Mouse (Mus musculus) MEL (cell line): ENCODE data around the gene Gm11985.

Experiments used
- CHD1 ChIP-seq: IDR thresholded peaks from 2 replicates; pipeline ENCODE4 v1.6.1; 2012; ENCODE audit warnings: low read depth, mild to moderate bottlenecking, inconsistent platforms, low read length, improper control_type of control experiment
- CHD2 ChIP-seq: IDR thresholded peaks from 2 replicates; pipeline ENCODE4 v1.6.1; 2011; ENCODE audit warnings: low read length, improper control_type of control experiment
- CTCF ChIP-seq, 3 experiments: IDR thresholded peaks in 2 of 3; conservative IDR thresholded peaks in 1 of 3; 2 replicates each; pipeline ENCODE4 v1.5.1; 2011 to 2012; ENCODE audit warnings: low read length in 3 of 3, low read depth in 2 of 3, mild to moderate bottlenecking in 2 of 3, improper control_type of control experiment in 1 of 3, inconsistent platforms in 1 of 3, mixed read lengths in 1 of 3, moderate library complexity in 1 of 3; ENCODE audit not compliant: control insufficient read depth in 1 of 3, insufficient read depth in 1 of 3, poor library complexity in 1 of 3, severe bottlenecking in 1 of 3
- EP300 ChIP-seq, 2 experiments: IDR thresholded peaks; 2 replicates each; pipeline ENCODE4 v1.6.1; 2011; ENCODE audit warnings: improper control_type of control experiment in 2 of 2, low read length in 2 of 2, low read depth in 1 of 2, mild to moderate bottlenecking in 1 of 2
- GABPA ChIP-seq: IDR thresholded peaks from 2 replicates; pipeline ENCODE4 v1.6.1; 2012; ENCODE audit warnings: low read depth, mild to moderate bottlenecking, inconsistent platforms, low read length, improper control_type of control experiment, moderate library complexity
- MAFK ChIP-seq: IDR thresholded peaks from 2 replicates; pipeline ENCODE4 v1.6.1; 2011; ENCODE audit warnings: low read depth, mild to moderate bottlenecking, low read length, improper control_type of control experiment, borderline replicate concordance
- MAZ ChIP-seq: IDR thresholded peaks from 2 replicates; pipeline ENCODE4 v1.6.1; 2012; ENCODE audit warnings: low read depth, mild to moderate bottlenecking, inconsistent platforms, low read length, improper control_type of control experiment
- MEF2A ChIP-seq: IDR thresholded peaks from 2 replicates; pipeline ENCODE4 v1.6.1; 2014; ENCODE audit warnings: low read depth, mild to moderate bottlenecking, inconsistent platforms, low read length, improper control_type of control experiment; ENCODE audit not compliant: poor library complexity, insufficient replicate concordance, severe bottlenecking; ENCODE audit errors: extremely low read depth
- POLR2A ChIP-seq, 2 experiments: IDR thresholded peaks; 2 replicates each; pipeline ENCODE4 v1.6.1; 2011 to 2012; ENCODE audit warnings: low read length in 2 of 2, mild to moderate bottlenecking in 2 of 2, control low read depth in 1 of 2, improper control_type of control experiment in 1 of 2, low read depth in 1 of 2, moderate library complexity in 1 of 2; ENCODE audit not compliant: control insufficient read depth in 1 of 2, insufficient read depth in 1 of 2, poor library complexity in 1 of 2
- RAD21 ChIP-seq: IDR thresholded peaks from 2 replicates; pipeline ENCODE4 v1.6.1; 2011; ENCODE audit warnings: mild to moderate bottlenecking, low read depth, low read length, improper control_type of control experiment
- SIN3A ChIP-seq: IDR thresholded peaks from 2 replicates; pipeline ENCODE4 v1.6.1; 2012; ENCODE audit warnings: low read length, improper control_type of control experiment, inconsistent platforms
- TAL1 ChIP-seq: IDR thresholded peaks from 2 replicates; pipeline ENCODE4 v1.6.1; 2012; ENCODE audit warnings: mild to moderate bottlenecking, inconsistent platforms, low read length, moderate library complexity, mixed read lengths
- ZNF384 ChIP-seq: IDR thresholded peaks from 2 replicates; pipeline ENCODE4 v1.6.1; 2012; ENCODE audit warnings: low read depth, mild to moderate bottlenecking, inconsistent platforms, low read length, improper control_type of control experiment

DNA sequence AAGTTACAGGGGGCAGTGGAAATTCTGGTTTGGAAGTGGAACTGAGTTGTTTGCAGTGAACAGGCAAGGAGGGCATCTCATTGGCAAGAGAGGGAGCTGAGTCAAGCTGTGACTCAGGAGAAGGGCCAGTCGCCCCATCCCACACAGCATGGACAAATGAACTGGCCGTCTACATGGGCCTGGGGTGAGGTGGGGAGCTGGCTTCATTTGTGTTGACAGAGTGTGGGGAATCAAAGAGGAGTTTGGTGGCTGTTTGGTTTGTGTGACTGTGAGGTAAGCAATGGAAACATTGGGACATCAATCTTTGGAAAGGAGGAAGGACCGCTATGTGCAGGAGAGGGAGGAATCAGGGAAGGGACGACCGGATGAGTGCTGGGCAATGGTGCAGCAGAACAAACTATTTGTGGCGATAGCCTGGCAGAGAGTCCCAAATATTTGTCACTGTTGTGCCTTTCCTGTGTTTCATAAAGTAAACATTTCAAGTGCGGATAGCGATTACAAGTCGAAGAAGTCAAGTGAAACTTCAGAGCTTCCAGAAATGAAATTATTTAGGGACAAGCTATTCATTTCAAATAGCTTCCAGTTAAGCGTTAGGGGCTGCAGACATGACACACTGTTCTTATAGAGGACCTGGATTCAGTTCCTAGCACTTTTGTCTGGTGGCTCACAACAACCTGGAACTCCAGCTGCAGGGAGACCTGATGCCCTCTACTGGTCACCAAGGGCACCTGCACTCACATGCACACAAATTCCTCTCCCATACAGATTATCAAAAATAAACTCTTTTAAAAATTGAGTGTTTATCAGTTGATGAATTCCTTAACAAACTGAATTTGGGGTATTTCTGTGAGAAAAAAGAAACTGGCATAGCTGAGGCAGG lies 6.3 kb upstream of the Gm11985 start:
- TF ChIP-seq CTCF (IDR thresholded peaks at IDR 0.05 in 2 of 3, conservative IDR thresholded peaks at IDR 0.05 in 1 of 3; ENCODE audit: control insufficient read depth in 1 of 3, insufficient read depth in 1 of 3, low read depth in 2 of 3, low read length in 3 of 3, poor library complexity in 1 of 3, severe bottlenecking in 1 of 3), result peak; percentile 13 to 33 (median 32); a peak in 4 of 6 replicates
- TF ChIP-seq TAL1, result no peak
- TF ChIP-seq MAZ, result no peak
- no peak for TF ChIP-seq CHD1
- TF ChIP-seq GABPA, result no peak
- TF ChIP-seq MAFK, result no peak
- no peak for TF ChIP-seq CHD2
- TF ChIP-seq POLR2A (IDR thresholded peaks at IDR 0.05; ENCODE audit: control insufficient read depth in 1 of 2, insufficient read depth in 1 of 2, low read depth in 1 of 2, low read length in 2 of 2, poor library complexity in 1 of 2), result no peak
- no peak for TF ChIP-seq ZNF384
- no peak for TF ChIP-seq EP300 (IDR thresholded peaks at IDR 0.05; ENCODE audit: low read depth in 1 of 2, low read length in 2 of 2)
- no peak for TF ChIP-seq SIN3A
- no peak for TF ChIP-seq MEF2A
- no peak for TF ChIP-seq RAD21
